Mouse (Mus musculus): ENCODE results near the gene Cd83. TPM values are rescaled to one million over a fixed set of nuclear protein-coding genes. Genes with fewer than 3 reads are reported as not detected.

Gene Cd83
- total and polyA plus RNA-seq, 3 experiments, result 2.4 to 3.2 (median 2.8) TPM

- no peaks in the 10 kb centered on the region for H3K79me2 ChIP-seq (replicated peaks; ENCODE audit: control insufficient read depth, insufficient read depth, low read length)
- no peak for DNase-seq
- peaks cover 4% of the 10 kb centered on the region; the same call in 1 of the 2 replicates for H3K4me1 ChIP-seq (ENCODE audit: control insufficient read depth, insufficient read depth, low read length)
- H3K4me3 ChIP-seq, result no peak overlapping the region
- intact Hi-C loops (cut with DNase I), result no loop called here
- H3K9ac ChIP-seq (ENCODE audit: low read depth, low read length), result no peak overlapping the region
- WGBS, result 64% methylated on average over 12 of the region's 12 CpGs
- H3K27me3 ChIP-seq (ENCODE audit: control insufficient read depth, insufficient read depth, low read length), result no peaks in the 10 kb centered on the region
- no peaks in the 10 kb centered on the region for H3K36me3 ChIP-seq (ENCODE audit: control insufficient read depth, insufficient read depth, low read length)
- no peak overlapping the region for H3K27ac ChIP-seq
- no peak for TF ChIP-seq POLR2A (IDR thresholded peaks at IDR 0.05; ENCODE audit: insufficient read depth, low read depth, low read length)
- TF ChIP-seq EP300 (IDR thresholded peaks at IDR 0.05; ENCODE audit: insufficient read depth, low read depth, low read length), result no peak
- TF ChIP-seq CTCF (IDR thresholded peaks at IDR 0.05), result no peak
Measured at GRCm38 (mm10) chr13:43761156-43761855, 23.3 kb upstream of the Cd83 start.

- TF ChIP-seq POLR2A (IDR thresholded peaks at IDR 0.05; ENCODE audit: insufficient read depth, low read depth, low read length) (no peak), CTCF (IDR thresholded peaks at IDR 0.05) (no peak), EP300 (IDR thresholded peaks at IDR 0.05; ENCODE audit: insufficient read depth, low read depth, low read length) (no peak)
- Histone ChIP-seq H3K4me3 (no peak overlapping the region), H3K27ac (no peak overlapping the region), H3K9ac (ENCODE audit: low read depth, low read length) (no peak overlapping the region), H3K36me3 (ENCODE audit: control insufficient read depth, insufficient read depth, low read length) (no peaks in the 10 kb centered on the region), H3K27me3 (ENCODE audit: control insufficient read depth, insufficient read depth, low read length) (no peaks in the 10 kb centered on the region), H3K79me2 (replicated peaks; ENCODE audit: control insufficient read depth, insufficient read depth, low read length) (no peaks in the 10 kb centered on the region), H3K4me1 (ENCODE audit: control insufficient read depth, insufficient read depth, low read length) (peaks cover 4% of the 10 kb centered on the region; the same call in 1 of the 2 replicates)
- no peak for DNase-seq
- WGBS, result 90% methylated on average over 9 of the region's 9 CpGs
- intact Hi-C loops (cut with DNase I), result no loop called here
Measured at GRCm38 (mm10) chr13:43762901-43763300, 21.7 kb upstream of the Cd83 start.

- no peak overlapping the region for H3K9ac ChIP-seq (ENCODE audit: low read depth, low read length)
- H3K27me3 ChIP-seq (ENCODE audit: control insufficient read depth, insufficient read depth, low read length), result no peaks in the 10 kb centered on the region
- WGBS, result 95% methylated on average over 12 of the region's 12 CpGs
- intact Hi-C loops (cut with DNase I), result no loop called here
- TF ChIP-seq EP300 (IDR thresholded peaks at IDR 0.05; ENCODE audit: insufficient read depth, low read depth, low read length) (no peak), CTCF (IDR thresholded peaks at IDR 0.05) (no peak), POLR2A (IDR thresholded peaks at IDR 0.05; ENCODE audit: insufficient read depth, low read depth, low read length) (no peak)
- no peak overlapping the region for H3K4me3 ChIP-seq
- no peaks in the 10 kb centered on the region for H3K79me2 ChIP-seq (replicated peaks; ENCODE audit: control insufficient read depth, insufficient read depth, low read length)
- no peaks in the 10 kb centered on the region for H3K36me3 ChIP-seq (ENCODE audit: control insufficient read depth, insufficient read depth, low read length)
- no peak overlapping the region for H3K27ac ChIP-seq
- H3K4me1 ChIP-seq (ENCODE audit: control insufficient read depth, insufficient read depth, low read length), result peaks cover 4% of the 10 kb centered on the region; the same call in 1 of the 2 replicates
- no peak for DNase-seq
Measured at GRCm38 (mm10) chr13:43763301-43763994, 21.1 kb upstream of the Cd83 start.

- H3K27ac ChIP-seq, result no peak overlapping the region
- H3K79me2 ChIP-seq (replicated peaks; ENCODE audit: control insufficient read depth, insufficient read depth, low read length), result no peaks in the 10 kb centered on the region
- no peaks in the 10 kb centered on the region for H3K36me3 ChIP-seq (ENCODE audit: control insufficient read depth, insufficient read depth, low read length)
- peaks cover 4% of the 10 kb centered on the region; the same call in 1 of the 2 replicates for H3K4me1 ChIP-seq (ENCODE audit: control insufficient read depth, insufficient read depth, low read length)
- WGBS, result 32% methylated on average over 8 of the region's 8 CpGs
- no peak overlapping the region for H3K4me3 ChIP-seq
- H3K27me3 ChIP-seq (ENCODE audit: control insufficient read depth, insufficient read depth, low read length), result no peaks in the 10 kb centered on the region
- H3K9ac ChIP-seq (ENCODE audit: low read depth, low read length), result no peak overlapping the region
- peak; percentile 53 to 58 for DNase-seq
- TF ChIP-seq CTCF (IDR thresholded peaks at IDR 0.05) (no peak), EP300 (IDR thresholded peaks at IDR 0.05; ENCODE audit: insufficient read depth, low read depth, low read length) (no peak), POLR2A (IDR thresholded peaks at IDR 0.05; ENCODE audit: insufficient read depth, low read depth, low read length) (no peak)
- intact Hi-C loops (cut with DNase I), result no loop called here
Measured at GRCm38 (mm10) chr13:43763995-43764579, 20.5 kb upstream of the Cd83 start.

GRCm38 (mm10) chr13:43765293-43765814, 19.2 kb upstream of the Cd83 start:
- no peaks in the 10 kb centered on the region for H3K79me2 ChIP-seq (replicated peaks; ENCODE audit: control insufficient read depth, insufficient read depth, low read length)
- H3K36me3 ChIP-seq (ENCODE audit: control insufficient read depth, insufficient read depth, low read length), result no peaks in the 10 kb centered on the region
- intact Hi-C loops (cut with DNase I), result no loop called here
- no peak overlapping the region for H3K4me3 ChIP-seq
- no peak overlapping the region for H3K9ac ChIP-seq (ENCODE audit: low read depth, low read length)
- TF ChIP-seq EP300 (IDR thresholded peaks at IDR 0.05; ENCODE audit: insufficient read depth, low read depth, low read length) (no peak), CTCF (IDR thresholded peaks at IDR 0.05) (no peak), POLR2A (IDR thresholded peaks at IDR 0.05; ENCODE audit: insufficient read depth, low read depth, low read length) (no peak)
- no peak overlapping the region for H3K27ac ChIP-seq
- 69% methylated on average over 11 of the region's 11 CpGs for WGBS
- H3K27me3 ChIP-seq (ENCODE audit: control insufficient read depth, insufficient read depth, low read length), result no peaks in the 10 kb centered on the region
- H3K4me1 ChIP-seq (ENCODE audit: control insufficient read depth, insufficient read depth, low read length), result peaks cover 4% of the 10 kb centered on the region; the same call in 1 of the 2 replicates
- DNase-seq, result peak; percentile 35 to 79
